Mouse (Mus musculus) heart, postnatal 14 days (tissue): ENCODE measurements around the gene Fkbp8. TPM values are rescaled to one million over a fixed set of nuclear protein-coding genes. Genes with fewer than 3 reads are reported as not detected.
"Not testable (repeated sequence)": the region's sequence is repeated elsewhere in the genome, so short reads cannot be mapped to it uniquely, and the experiment has no call there.

Experiments
- DNase-seq, 2 experiments: peaks; one replicate each; pipeline ENCODE4 v3.0.0; 2021 to 2022
- intact Hi-C: fragments of 180-260 bp; cut with DNase I; formaldehyde crosslinking; loops from one replicate; pipeline ENCODE4 v1.15.1; 2025
- total RNA-seq, 2 experiments: library from RNA; stranded (reverse); gene quantifications; 2 replicates each; pipeline ENCODE4 v1.2.3; 2021

The Fkbp8 gene
- total RNA-seq, 2 experiments from 2014 or later: 150 to 163 TPM

- intact Hi-C loops: loop anchor here (5.0 kb wide), 3 partner anchors 33 to 158 kb away; partner anchors contain the start of gene Crtc1
- no peak for DNase-seq
Observed at GRCm38 (mm10) chr8:70500386-70501301, 26.9 kb upstream of the Fkbp8 start.

- intact Hi-C loops: loop anchor here (2.0 to 5.0 kb wide), 4 partner anchors 35 to 160 kb away; partner anchors contain the start of gene Crtc1
Observed at GRCm38 (mm10) chr8:70501820-70502529, 25.5 kb upstream of the Fkbp8 start.

GRCm38 (mm10) chr8:70502540-70502939, 25.0 kb upstream of the Fkbp8 start:
- DNase-seq: no peak
- intact Hi-C loops: loop anchor here (2.0 to 5.0 kb wide), 4 partner anchors 35 to 160 kb away; partner anchors contain the start of gene Crtc1

More at GRCm38 (mm10) chr8:70501820-70502529, 25.5 kb upstream of the Fkbp8 start:
- DNase-seq: peak; percentile 60 to 65

GRCm38 (mm10) chr8:70503062-70503750, 24.3 kb upstream of the Fkbp8 start:
- DNase-seq: peak; percentile 78 to 85
- intact Hi-C loops: loop anchor here (1.0 to 5.0 kb wide), 5 partner anchors 36 to 161 kb away; partner anchors contain the start of gene Crtc1

- intact Hi-C loops: loop anchor here (5.0 kb wide), 3 partner anchors 37 to 162 kb away; partner anchors contain the start of gene Crtc1
- peak; percentile 77 to 83 for DNase-seq
Observed at GRCm38 (mm10) chr8:70504291-70504716, 23.2 kb upstream of the Fkbp8 start.

- peak; percentile 78 to 92 for DNase-seq
- intact Hi-C loops: loop anchor here (5.0 kb wide), 3 partner anchors 38 to 163 kb away; partner anchors contain the start of gene Crtc1
Observed at GRCm38 (mm10) chr8:70504851-70505250, 22.7 kb upstream of the Fkbp8 start.

- intact Hi-C loops: no loop called here
- no peak for DNase-seq
Observed at GRCm38 (mm10) chr8:70505698-70506327, 21.7 kb upstream of the Fkbp8 start.

- DNase-seq: peak; percentile 95
- intact Hi-C loops: no loop called here
Observed at GRCm38 (mm10) chr8:70506328-70507026, 21.0 kb upstream of the Fkbp8 start, which contains the start of gene Rex1bd. TSS of gene Rex1bd (minus strand) at chr8:70506752.

GRCm38 (mm10) chr8:70507027-70507393, 20.5 kb upstream of the Fkbp8 start:
- no peak for DNase-seq
- intact Hi-C loops: no loop called here

GRCm38 (mm10) chr8:70509281-70509952, 18.1 kb upstream of the Fkbp8 start:
- intact Hi-C loops: no loop called here
- DNase-seq: no peak

GRCm38 (mm10) chr8:70510228-70510915, 17.2 kb upstream of the Fkbp8 start, which contains the start of gene Uba52:
TSS of gene Uba52 (minus strand) at chr8:70510801.
- intact Hi-C loops: loop anchor here (1.0 kb wide), 1 partner anchor 29 kb away; the partner anchor contains the start of gene Ell
- DNase-seq: peak; percentile 96 to 98

- intact Hi-C loops, DNase-seq: not testable (repeated sequence)
Observed at GRCm38 (mm10) chr8:70511174-70511573, 16.4 kb upstream of the Fkbp8 start.

GRCm38 (mm10) chr8:70511770-70512169, 15.8 kb upstream of the Fkbp8 start:
- no peak for DNase-seq
- intact Hi-C loops: no loop called here

- intact Hi-C loops: no loop called here
- DNase-seq: no peak
Observed at GRCm38 (mm10) chr8:70512253-70512903, 15.1 kb upstream of the Fkbp8 start.

- intact Hi-C loops: no loop called here
- no peak for DNase-seq
Observed at GRCm38 (mm10) chr8:70513441-70513840, 14.1 kb upstream of the Fkbp8 start.

- intact Hi-C loops: no loop called here
- DNase-seq: no peak
Observed at GRCm38 (mm10) chr8:70517940-70518643, 9.4 kb upstream of the Fkbp8 start.

GRCm38 (mm10) chr8:70519043-70519442, 8.5 kb upstream of the Fkbp8 start:
- no peak for DNase-seq
- intact Hi-C loops: no loop called here
